Mouse (Mus musculus) ovary, postnatal 10 days (tissue): ENCODE data around the gene Avl9.

Experiments used
- DNase-seq: peaks from one replicate; pipeline ENCODE4 v3.0.0; 2022; ENCODE audit warnings: low spot score

The Avl9 gene

GRCm38 (mm10) chr6:56714574-56715269 is at the start of gene Avl9:
Gene Avl9, plus strand, starts transcription at chr6:56714899.
- peak; percentile 88 for DNase-seq

DNA sequence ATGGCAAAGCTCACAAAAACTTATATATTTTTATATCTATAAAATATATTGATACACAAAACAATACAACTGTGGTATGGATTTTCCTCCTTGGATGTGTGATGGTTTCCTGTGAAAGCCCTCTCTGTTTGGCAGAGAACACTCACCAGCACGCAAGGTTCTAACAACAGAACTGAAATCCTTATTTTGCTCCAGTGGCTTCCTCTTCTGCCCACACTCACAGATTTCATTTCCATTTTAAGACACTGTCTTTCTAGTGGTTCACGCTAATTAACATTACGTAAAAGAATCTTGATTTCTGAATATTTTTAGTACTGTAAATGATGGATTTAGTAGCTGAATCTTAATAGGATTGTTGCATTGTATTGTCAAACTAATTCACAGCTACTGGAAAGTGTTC is 26.5 kb upstream of the Avl9 start:
- DNase-seq: no peak

DNA sequence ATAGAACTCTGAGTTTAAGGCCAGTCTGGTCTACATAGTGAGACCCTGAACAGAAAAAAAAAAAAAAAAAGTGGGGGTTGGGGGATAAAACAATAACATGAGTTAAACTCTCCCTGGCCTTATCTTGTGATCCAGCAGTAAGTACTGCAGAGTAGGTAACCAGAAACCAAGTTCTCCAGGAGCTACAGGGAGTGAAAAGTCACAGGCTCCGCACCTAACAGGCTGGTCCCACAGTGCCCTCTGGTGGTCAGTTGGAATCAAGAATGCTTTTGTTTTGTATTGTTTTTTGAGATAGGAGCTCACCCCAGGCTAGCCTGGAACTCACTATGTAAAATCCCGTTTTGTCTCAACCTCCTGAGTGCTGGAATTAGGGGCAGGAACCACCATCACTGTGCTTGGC is 23.5 kb upstream of the Avl9 start:
- peak; percentile 19 for DNase-seq

GRCm38 (mm10) chr6:56692445-56692844 is 22.3 kb upstream of the Avl9 start:
- DNase-seq: no peak

GRCm38 (mm10) chr6:56703931-56704900 is 10.5 kb upstream of the Avl9 start, which contains the start of gene Lsm5:
Gene Lsm5, minus strand, starts transcription at chr6:56704710.
- peak; percentile 73 for DNase-seq

DNA sequence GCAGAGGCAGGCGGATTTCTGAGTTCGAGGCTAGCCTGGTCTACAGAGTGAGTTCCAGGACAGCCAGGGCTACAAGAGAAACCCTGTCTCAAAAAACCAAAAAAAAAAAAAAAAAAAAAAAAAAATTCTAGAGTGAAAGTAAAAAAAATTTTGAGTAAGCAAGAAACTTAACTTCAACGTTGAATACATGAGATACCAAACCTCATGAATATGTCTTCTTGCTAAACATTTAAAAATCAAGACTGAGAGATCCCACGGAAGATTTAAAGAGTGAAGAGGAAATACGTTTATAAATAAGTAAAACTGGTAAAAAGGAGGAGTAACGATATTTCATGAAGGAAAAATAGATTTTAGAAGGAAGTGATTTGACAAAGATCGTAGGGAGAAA is 519 bp upstream of the Avl9 start:
- DNase-seq: no peak

DNA sequence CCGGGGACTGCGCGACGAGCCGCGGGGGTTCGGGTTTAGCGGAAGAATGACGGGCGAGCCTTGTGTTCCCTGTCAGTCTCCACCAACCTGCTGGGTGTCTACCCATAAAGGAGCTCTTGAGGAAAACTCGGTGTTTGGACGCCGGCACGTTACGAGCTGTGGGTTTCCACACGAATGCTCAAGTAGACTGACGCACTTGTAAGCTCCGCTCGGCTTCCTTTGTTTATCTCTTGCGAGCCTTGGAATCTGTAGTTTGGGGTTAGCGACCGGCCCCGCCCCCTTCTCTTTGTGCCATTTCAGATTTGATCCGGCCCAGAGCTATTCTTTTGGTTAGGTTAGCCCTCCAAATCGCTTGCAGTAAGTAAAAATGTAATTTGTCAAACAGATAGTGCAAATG is 569 bp downstream of the Avl9 start:
- DNase-seq: no peak

DNA sequence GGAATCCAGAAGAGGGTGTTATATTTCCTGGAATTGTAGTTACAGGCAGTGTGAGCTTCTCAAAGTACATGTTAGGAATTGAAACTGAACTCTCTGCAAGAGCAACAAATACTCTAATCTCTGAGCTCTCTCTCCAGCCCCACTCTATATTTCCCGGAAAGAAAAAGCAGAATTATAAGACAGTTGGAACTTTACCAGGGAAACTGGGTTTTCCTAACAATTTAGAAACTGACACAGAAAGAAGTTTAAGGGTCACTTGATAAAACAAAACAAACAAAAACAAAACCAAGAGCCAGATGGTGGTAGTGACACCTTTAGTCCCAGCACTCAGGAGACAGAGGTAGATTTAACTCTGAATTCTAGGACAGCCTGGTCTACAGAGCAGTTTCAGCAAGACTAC is 4.4 kb downstream of the Avl9 start:
- DNase-seq: no peak

GRCm38 (mm10) chr6:56720877-56721276 is 6.2 kb downstream of the Avl9 start:
- DNase-seq: no peak

DNA sequence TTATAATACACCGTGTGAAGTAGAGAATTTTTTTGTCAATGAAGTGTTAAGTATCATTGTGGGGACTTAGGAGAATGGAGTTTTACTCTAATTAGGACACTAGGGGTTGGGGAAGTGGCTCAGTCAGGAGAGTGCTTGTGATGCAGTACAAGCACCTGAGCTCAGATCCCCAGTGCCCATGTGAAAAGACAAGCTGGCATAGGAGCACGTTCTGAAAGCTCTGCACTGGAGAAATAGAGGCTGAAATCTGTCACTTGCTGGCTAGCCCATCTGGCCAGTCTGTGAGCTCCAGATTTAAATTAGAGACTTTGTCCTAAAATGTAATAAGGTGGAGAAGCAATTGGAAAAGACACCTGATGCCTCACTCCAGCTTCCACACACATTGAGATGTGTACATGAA is 17.8 kb downstream of the Avl9 start:
- DNase-seq: no peak

DNA sequence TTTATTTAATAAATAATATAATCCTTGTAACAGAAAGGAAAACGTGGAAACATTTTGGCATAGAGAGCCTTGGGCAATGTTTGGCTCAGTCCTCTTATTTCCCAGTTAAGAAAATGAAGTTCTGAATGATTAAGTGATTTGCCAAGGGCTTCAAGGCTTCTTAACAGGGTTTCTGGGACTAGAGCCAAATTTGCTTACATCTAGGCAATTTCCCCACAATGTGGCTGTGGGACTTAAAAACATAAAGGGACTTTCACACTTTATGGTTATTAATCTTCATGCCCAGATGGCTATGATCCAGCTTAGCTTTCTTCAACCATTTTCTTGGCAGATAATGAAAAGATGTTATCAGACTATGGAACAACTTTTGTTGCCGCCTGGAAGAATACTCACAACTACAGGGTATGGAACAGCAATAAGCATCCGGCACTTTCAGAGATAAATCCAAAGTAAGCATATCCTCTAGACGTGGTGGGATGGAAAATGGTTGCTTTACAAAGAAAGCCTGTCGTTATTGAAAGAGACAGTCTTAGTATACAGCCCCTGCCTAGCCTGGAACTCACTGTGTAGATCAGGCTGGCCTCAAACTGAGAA is 31.3 kb downstream of the Avl9 start:
- DNase-seq: no peak

- DNase-seq: no peak
Measured at GRCm38 (mm10) chr6:56753719-56754118, 39.0 kb downstream of the Avl9 start.

DNA sequence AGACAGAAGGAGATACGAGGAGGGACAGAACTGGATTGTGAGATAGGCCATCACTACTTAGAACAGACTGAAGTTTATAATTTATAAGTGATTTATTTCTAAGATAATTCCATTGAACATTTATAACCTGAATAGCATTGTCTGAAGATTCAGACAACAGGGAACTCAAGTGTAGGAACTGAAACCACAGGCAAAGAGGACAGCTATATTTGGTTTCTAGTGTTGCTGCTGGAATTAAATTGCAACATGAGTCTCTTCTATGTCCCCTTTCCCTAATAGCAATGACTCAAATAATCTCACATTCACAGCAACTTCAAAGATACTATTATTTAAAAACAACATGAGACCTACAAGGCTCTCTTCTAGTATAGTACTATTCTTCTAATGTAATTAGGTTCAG is 41.4 kb downstream of the Avl9 start:
- DNase-seq: no peak

DNA sequence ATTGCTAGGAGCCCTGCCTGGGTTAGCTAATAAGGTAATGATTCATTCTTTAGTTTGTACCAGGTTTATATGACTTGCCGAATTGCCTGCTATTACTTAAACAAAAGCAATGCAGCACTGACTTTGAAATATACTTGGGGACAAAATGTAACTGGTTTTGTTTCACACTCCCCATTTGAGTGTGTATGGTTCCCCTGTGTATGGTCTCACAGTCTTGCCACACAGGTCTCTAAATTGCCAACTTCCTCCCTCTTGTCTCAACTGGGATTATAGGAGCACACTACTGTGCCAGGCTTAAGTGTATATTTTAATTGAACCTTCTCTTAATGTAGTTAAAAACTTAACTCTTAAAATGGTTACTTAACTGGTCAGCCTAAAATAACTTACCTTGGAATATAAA is 44.6 kb downstream of the Avl9 start:
- DNase-seq: no peak

GRCm38 (mm10) chr6:56765265-56765664 is 50.6 kb downstream of the Avl9 start:
- DNase-seq: no peak

- no peak for DNase-seq
Measured at GRCm38 (mm10) chr6:56765696-56766095, 51.0 kb downstream of the Avl9 start.

DNA sequence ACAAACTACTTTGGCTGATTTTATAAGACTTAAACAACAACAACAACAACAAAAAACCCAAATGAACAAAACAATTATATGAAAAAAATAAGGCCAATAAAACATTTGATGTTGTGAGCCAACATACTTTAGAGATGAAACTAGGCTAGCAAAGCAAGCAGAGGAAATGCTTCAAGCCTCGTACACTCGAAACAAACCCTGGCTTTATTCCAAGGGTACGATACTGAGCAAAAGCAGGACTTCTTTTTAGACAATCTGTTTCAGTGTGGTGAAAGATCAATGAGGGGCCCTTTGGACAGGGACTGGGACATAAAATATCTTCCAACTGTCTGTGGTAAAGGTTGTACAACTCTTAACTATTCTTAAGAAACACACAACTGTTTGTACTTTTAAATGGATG is 61.1 kb downstream of the Avl9 start:
- no peak for DNase-seq

DNA sequence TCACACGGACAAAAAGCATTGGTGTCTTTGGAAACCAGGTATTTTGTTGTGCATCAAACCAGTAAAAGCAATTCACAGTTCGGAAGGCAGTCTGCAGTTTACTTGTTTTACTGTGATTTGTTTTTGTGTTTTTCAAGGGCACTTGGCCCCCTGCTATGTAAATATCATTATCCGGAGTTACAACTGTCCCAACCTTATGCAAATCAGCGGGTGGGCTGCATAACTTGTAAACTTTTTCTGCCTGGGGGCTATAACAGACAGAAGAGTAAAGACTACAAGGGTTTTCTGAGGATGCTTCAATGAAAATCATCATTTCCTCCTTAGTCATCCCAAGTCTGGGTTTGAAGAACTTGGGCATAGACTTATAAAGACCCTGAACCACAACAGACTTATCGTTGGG is 64.9 kb downstream of the Avl9 start:
- DNase-seq: no peak

- no peak for DNase-seq
Measured at GRCm38 (mm10) chr6:56783561-56784272, 69.0 kb downstream of the Avl9 start.

- no peak for DNase-seq
Measured at GRCm38 (mm10) chr6:56785068-56785467, 70.4 kb downstream of the Avl9 start.

DNA sequence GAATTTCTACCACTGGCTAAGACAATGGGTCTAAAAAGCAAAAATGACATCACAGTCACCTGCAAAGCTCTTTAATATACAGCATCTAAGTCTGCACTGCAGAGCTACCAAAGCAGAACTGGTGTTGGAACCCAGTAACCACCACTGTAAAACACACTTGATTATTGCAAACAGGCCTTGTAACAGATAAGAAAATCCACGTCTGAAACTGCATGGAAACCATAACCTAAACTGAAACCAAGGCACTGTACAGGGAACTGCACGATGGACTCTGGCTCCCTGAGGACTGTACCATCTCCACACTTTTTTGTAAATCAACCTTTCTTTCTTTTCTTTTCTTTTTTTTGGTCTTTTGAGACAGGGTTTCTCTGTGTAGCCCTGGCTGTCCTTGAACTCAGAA is 73.0 kb downstream of the Avl9 start:
- no peak for DNase-seq

DNA sequence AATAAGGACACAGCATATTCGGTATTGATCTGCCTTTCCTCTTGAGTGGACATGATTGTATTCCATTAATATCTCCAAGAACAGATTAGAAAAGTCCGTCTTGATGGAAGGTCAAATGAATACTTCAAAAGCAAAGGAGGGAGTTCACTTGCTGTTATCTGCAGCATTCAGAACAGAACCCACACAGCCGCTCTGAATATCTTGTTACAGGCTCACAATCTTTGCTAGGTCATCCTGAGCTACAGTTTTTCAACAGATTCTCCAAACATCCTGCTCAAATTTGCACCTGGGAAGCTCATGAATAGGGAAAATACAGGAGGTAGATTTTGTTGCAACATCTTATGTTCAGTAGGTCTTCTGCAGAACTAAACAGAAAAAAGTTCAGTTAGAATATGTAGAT is 74.6 kb downstream of the Avl9 start:
- no peak for DNase-seq
